Mouse (Mus musculus) stomach, postnatal 0 days (tissue): ENCODE results near the gene Hes3. TPM values are rescaled to one million over a fixed set of nuclear protein-coding genes. Genes with fewer than 3 reads are reported as not detected.

Experiments
- ATAC-seq: fragments of 200-750 bp; cut with Nextera tagmentation; 2 replicates; pipeline ENCODE4 v1.8.0; 2017; ENCODE audit not compliant: low FRiP score, low TSS enrichment
- DNase-seq: peaks from one replicate; pipeline ENCODE4 v3.0.0-alpha.2; 2016; ENCODE audit warnings: low spot score
- H3K27ac ChIP-seq: fragments of 300-500 bp; sonication (generic); replicated peaks from 2 replicates; pipeline ENCODE4 v1.5.1; 2014; ENCODE audit warnings: mild to moderate bottlenecking, control low read depth
- H3K27me3 ChIP-seq: fragments of 300-500 bp; sonication (generic); 2 replicates; pipeline ENCODE4 v1.6.1; 2014; ENCODE audit warnings: low read length; ENCODE audit not compliant: control insufficient read depth, insufficient read depth
- H3K36me3 ChIP-seq: fragments of 300-500 bp; sonication (generic); 2 replicates; pipeline ENCODE4 v1.6.1; 2014; ENCODE audit warnings: low read length, mixed read lengths; ENCODE audit not compliant: control insufficient read depth, insufficient read depth
- H3K4me1 ChIP-seq: fragments of 300-500 bp; sonication (generic); replicated peaks from 2 replicates; pipeline ENCODE4 v1.6.1; 2014; ENCODE audit warnings: antibody characterized with exemption; ENCODE audit not compliant: control insufficient read depth, insufficient read depth
- H3K4me2 ChIP-seq: fragments of 300-500 bp; sonication (generic); replicated peaks from 2 replicates; pipeline ENCODE4 v1.6.1; 2014; ENCODE audit warnings: low read depth, mild to moderate bottlenecking, control low read depth, moderate library complexity
- H3K4me3 ChIP-seq: fragments of 300-500 bp; sonication (generic); 2 replicates; pipeline ENCODE4 v1.5.1; 2014; ENCODE audit warnings: low read depth, low read length, control low read depth
- H3K9ac ChIP-seq: fragments of 300-500 bp; sonication (generic); 2 replicates; pipeline ENCODE4 v1.6.1; 2014; ENCODE audit warnings: mild to moderate bottlenecking, low read length, control low read depth, mixed read lengths
- H3K9me3 ChIP-seq: fragments of 300-500 bp; sonication (generic); 2 replicates; pipeline ENCODE4 v1.6.1; 2016; ENCODE audit warnings: low read length; ENCODE audit not compliant: control insufficient read depth
- CTCF ChIP-seq: IDR thresholded peaks from 2 replicates; pipeline ENCODE4 v1.5.1; 2016; ENCODE audit warnings: antibody characterized with exemption, low read depth, mild to moderate bottlenecking, moderate library complexity
- EP300 ChIP-seq: optimal IDR thresholded peaks from 2 replicates; pipeline ENCODE3; 2016; ENCODE audit warnings: antibody characterized with exemption
- WGBS: fragments of 180-500 bp; shearing (Covaris S2); extraction: QIAGEN DNeasy Blood & Tissue Kit; methylation state at CpG from one replicate; pipeline ENCODE4 v1.1.7; 2014; 5-methylcytosine and 5-hydroxymethylcytosine counted together
- polyA plus RNA-seq: library from polyadenylated mRNA; unstranded; fragments of >200 nt; fragmentation: Nextera tagmentation; extraction: Ambion mirVana; gene quantifications from 2 replicates; pipeline ENCODE4 v1.2.1, GENCODE M21; 2015

Gene Hes3
- polyA plus RNA-seq, 1 experiment from 2014 or later: not detected

- H3K27me3 ChIP-seq: no peaks in the 10 kb centered on the region
- H3K9me3 ChIP-seq: no peaks in the 10 kb centered on the region
- no peak for ATAC-seq
- 0 out of 2 replicates have a peak, but pooled peaks cover 3% of the 10 kb centered on the region for H3K4me1 ChIP-seq
- no peak for DNase-seq
- TF ChIP-seq EP300: no peak
- no peak for TF ChIP-seq CTCF
- no peak overlapping the region for H3K4me2 ChIP-seq
- 73% methylated on average over 8 of the region's 8 CpGs for WGBS
- no peak overlapping the region for H3K9ac ChIP-seq
- no peak overlapping the region for H3K27ac ChIP-seq
- H3K4me3 ChIP-seq: no peak overlapping the region
- H3K36me3 ChIP-seq: no peaks in the 10 kb centered on the region; the same call in 1 of the 2 replicates
Measured at GRCm38 (mm10) chr4:152260451-152260850, 31.0 kb downstream of the Hes3 start.

DNA sequence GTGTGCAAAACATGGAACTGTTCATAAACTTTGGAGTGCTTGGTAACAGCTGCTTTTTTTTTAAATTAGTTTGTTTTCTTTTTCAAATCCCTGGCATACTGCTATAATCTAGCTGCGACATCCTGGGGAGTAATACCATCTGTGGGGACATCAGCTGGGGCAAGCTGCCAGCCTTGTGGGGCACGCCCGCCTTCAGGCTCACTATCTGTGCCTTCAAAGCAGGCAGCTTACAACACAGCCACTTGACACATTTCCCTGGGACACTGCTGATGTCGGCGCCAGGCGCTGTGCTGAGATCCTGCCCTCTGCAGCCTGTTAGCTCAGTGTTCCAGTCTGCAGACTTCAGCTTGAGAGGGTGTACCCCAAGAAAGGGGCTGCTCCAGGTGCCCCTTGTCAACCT is 34.4 kb downstream of the Hes3 start:
- no peak for DNase-seq
- WGBS: 28% methylated on average over 6 of the region's 6 CpGs
- peak; percentile 30; the same call in 1 of the 2 replicates for ATAC-seq
- H3K4me2 ChIP-seq: no peak overlapping the region
- H3K27ac ChIP-seq: no peak overlapping the region
- no peak overlapping the region for H3K9ac ChIP-seq
- no peaks in the 10 kb centered on the region for H3K9me3 ChIP-seq
- H3K4me3 ChIP-seq: no peak overlapping the region
- H3K36me3 ChIP-seq: no peaks in the 10 kb centered on the region; the same call in 1 of the 2 replicates
- no peaks in the 10 kb centered on the region for H3K27me3 ChIP-seq
- TF ChIP-seq CTCF: no peak
- TF ChIP-seq EP300: no peak
- no peaks in the 10 kb centered on the region for H3K4me1 ChIP-seq

GRCm38 (mm10) chr4:152253183-152253759 is 38.2 kb downstream of the Hes3 start:
- H3K27me3 ChIP-seq: no peaks in the 10 kb centered on the region
- H3K4me3 ChIP-seq: no peak overlapping the region
- DNase-seq (no peak), ATAC-seq (0 out of 2 replicates have a peak, but pooled peaks have one; percentile 18)
- H3K4me2 ChIP-seq: no peak overlapping the region
- WGBS: 65% methylated on average over 9 of the region's 9 CpGs
- H3K9ac ChIP-seq: no peak overlapping the region
- H3K27ac ChIP-seq: no peak overlapping the region
- no peaks in the 10 kb centered on the region for H3K4me1 ChIP-seq
- no peak for TF ChIP-seq EP300
- TF ChIP-seq CTCF: no peak
- no peaks in the 10 kb centered on the region for H3K9me3 ChIP-seq
- no peaks in the 10 kb centered on the region for H3K36me3 ChIP-seq

GRCm38 (mm10) chr4:152250615-152251014 is 40.8 kb downstream of the Hes3 start:
- TF ChIP-seq EP300 (no peak), CTCF (no peak)
- WGBS: 78% methylated on average over 6 of the region's 6 CpGs
- no peak for ATAC-seq

DNA sequence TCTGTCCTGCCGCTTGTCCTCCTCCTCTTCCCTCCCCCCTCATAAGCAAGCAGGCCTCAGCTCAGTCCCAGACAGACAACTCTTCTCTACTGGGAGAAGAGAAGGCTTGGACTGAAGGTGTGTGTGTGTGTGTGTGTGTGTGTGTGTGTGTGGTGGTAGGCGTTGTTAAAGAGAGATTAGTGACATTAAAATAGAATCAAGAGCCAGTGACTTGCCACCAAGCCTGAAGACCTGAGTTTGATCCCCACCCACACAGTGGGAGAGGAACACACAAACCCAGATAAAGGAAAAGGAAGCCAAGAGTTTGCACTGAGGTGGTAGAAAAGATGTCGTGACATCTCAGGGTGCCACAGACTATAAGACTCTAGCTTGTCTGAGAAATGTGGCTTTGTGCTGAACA is 44.3 kb downstream of the Hes3 start:
- Histone ChIP-seq H3K4me1 (no peaks in the 10 kb centered on the region), H3K4me2 (no peak overlapping the region), H3K9me3 (no peaks in the 10 kb centered on the region), H3K27ac (no peak overlapping the region), H3K4me3 (no peak overlapping the region), H3K36me3 (no peaks in the 10 kb centered on the region), H3K9ac (no peak overlapping the region), H3K27me3 (no peaks in the 10 kb centered on the region)
- DNase-seq: no peak
- WGBS: 66% methylated on average over 3 of the region's 3 CpGs
- TF ChIP-seq CTCF: no peak
- no peak for TF ChIP-seq EP300
- ATAC-seq: no peak

More at GRCm38 (mm10) chr4:152250615-152251014, 40.8 kb downstream of the Hes3 start:
- H3K27ac ChIP-seq: no peak overlapping the region
- H3K9me3 ChIP-seq: no peaks in the 10 kb centered on the region
- DNase-seq: no peak
- no peaks in the 10 kb centered on the region for H3K27me3 ChIP-seq
- no peak overlapping the region for H3K9ac ChIP-seq
- no peaks in the 10 kb centered on the region for H3K4me1 ChIP-seq
- no peaks in the 10 kb centered on the region for H3K36me3 ChIP-seq
- no peak overlapping the region for H3K4me3 ChIP-seq
- no peak overlapping the region for H3K4me2 ChIP-seq

- ATAC-seq (no peak), DNase-seq (no peak)
Measured at GRCm38 (mm10) chr4:152246011-152246410, 45.5 kb downstream of the Hes3 start.

More at GRCm38 (mm10) chr4:152246011-152246410, 45.5 kb downstream of the Hes3 start:
- Histone ChIP-seq H3K9ac (no peak overlapping the region), H3K9me3 (no peaks in the 10 kb centered on the region), H3K4me3 (no peak overlapping the region), H3K27me3 (no peaks in the 10 kb centered on the region), H3K36me3 (no peaks in the 10 kb centered on the region), H3K4me1 (no peaks in the 10 kb centered on the region), H3K4me2 (no peak overlapping the region), H3K27ac (no peak overlapping the region)
- TF ChIP-seq CTCF (no peak), EP300 (no peak)
- WGBS: 86% methylated on average over 6 of the region's 6 CpGs
